Mouse (Mus musculus): ENCODE measurements at regions not wholly inside any gene's neighbourhood (a gene's known extent, or its start where the extent isn't known, plus 50 kb on each side); places are given as distances from the start of the nearest gene placed in this dataset.

GRCm38 (mm10) chr8:89664911-89665689 lies 621.1 kb upstream of the Sall1 start:
- WGBS: 91% methylated on average over 9 of the region's 9 CpGs

GRCm38 (mm10) chr8:89663859-89664258 lies 619.9 kb upstream of the Sall1 start:
- Histone ChIP-seq H3K27me3 (ENCODE audit: control insufficient read depth, insufficient read depth, low read length) (no peaks in the 10 kb centered on the region), H3K9ac (ENCODE audit: low read length) (no peak overlapping the region), H3K27ac (replicated peaks; ENCODE audit: low read depth, low read length) (no peak overlapping the region), H3K36me3 (ENCODE audit: control insufficient read depth, insufficient read depth, low read length) (no peaks in the 10 kb centered on the region), H3K4me1 (ENCODE audit: control insufficient read depth, insufficient read depth, low read length) (peaks cover 14% of the 10 kb centered on the region; the same call in 1 of the 2 replicates), H3K4me3 (ENCODE audit: low read depth, low read length) (no peak overlapping the region), H3K9me3 (ENCODE audit: control insufficient read depth, low read length) (no peaks in the 10 kb centered on the region), H3K4me2 (ENCODE audit: low read depth, severe bottlenecking) (no peak overlapping the region)
- DNase-seq (ENCODE audit: low spot score): no peak
- 48% methylated on average over 10 of the region's 10 CpGs for WGBS
- no peak for ATAC-seq (ENCODE audit: insufficient number of reproducible peaks, low FRiP score, low TSS enrichment, low read depth)

More at GRCm38 (mm10) chr8:89664911-89665689, 621.1 kb upstream of the Sall1 start:
- H3K27me3 ChIP-seq (ENCODE audit: control insufficient read depth, insufficient read depth, low read length): no peaks in the 10 kb centered on the region
- peaks cover 5% of the 10 kb centered on the region; the same call in 1 of the 2 replicates for H3K4me1 ChIP-seq (ENCODE audit: control insufficient read depth, insufficient read depth, low read length)
- no peak overlapping the region for H3K4me2 ChIP-seq (ENCODE audit: low read depth, severe bottlenecking)
- no peak overlapping the region for H3K9ac ChIP-seq (ENCODE audit: low read length)
- DNase-seq (ENCODE audit: low spot score): no peak
- ATAC-seq (ENCODE audit: insufficient number of reproducible peaks, low FRiP score, low TSS enrichment, low read depth): no peak
- no peak overlapping the region for H3K4me3 ChIP-seq (ENCODE audit: low read depth, low read length)
- H3K36me3 ChIP-seq (ENCODE audit: control insufficient read depth, insufficient read depth, low read length): no peaks in the 10 kb centered on the region
- H3K9me3 ChIP-seq (ENCODE audit: control insufficient read depth, low read length): no peaks in the 10 kb centered on the region
- H3K27ac ChIP-seq (replicated peaks; ENCODE audit: low read depth, low read length): no peak overlapping the region

- Histone ChIP-seq H3K4me3 (ENCODE audit: low read depth, low read length) (no peak overlapping the region), H3K4me2 (ENCODE audit: low read depth, severe bottlenecking) (peak overlapping the region; percentile 18; the same call in 1 of the 2 replicates), H3K4me1 (ENCODE audit: control insufficient read depth, insufficient read depth, low read length) (peaks cover 20% of the 10 kb centered on the region), H3K36me3 (ENCODE audit: control insufficient read depth, insufficient read depth, low read length) (no peaks in the 10 kb centered on the region), H3K27ac (replicated peaks; ENCODE audit: low read depth, low read length) (peak overlapping the region; percentile 38; the same call in 1 of the 2 replicates), H3K9me3 (ENCODE audit: control insufficient read depth, low read length) (no peaks in the 10 kb centered on the region), H3K27me3 (ENCODE audit: control insufficient read depth, insufficient read depth, low read length) (no peaks in the 10 kb centered on the region), H3K9ac (ENCODE audit: low read length) (no peak overlapping the region)
- ATAC-seq (ENCODE audit: insufficient number of reproducible peaks, low FRiP score, low TSS enrichment, low read depth) (no peak), DNase-seq (ENCODE audit: low spot score) (peak; percentile 49)
- 8% methylated on average over 14 of the region's 14 CpGs for WGBS
Measured at GRCm38 (mm10) chr8:89658998-89659944, 615.3 kb upstream of the Sall1 start.

- no peak for DNase-seq (ENCODE audit: low spot score)
- WGBS: 64% methylated on average over 14 of the region's 14 CpGs
Measured at GRCm38 (mm10) chr8:89655369-89655768, 611.4 kb upstream of the Sall1 start.

GRCm38 (mm10) chr8:89649207-89649890 lies 605.4 kb upstream of the Sall1 start:
- DNase-seq (ENCODE audit: low spot score) (no peak), ATAC-seq (ENCODE audit: insufficient number of reproducible peaks, low FRiP score, low TSS enrichment, low read depth) (no peak)
- Histone ChIP-seq H3K4me1 (ENCODE audit: control insufficient read depth, insufficient read depth, low read length) (no peaks in the 10 kb centered on the region), H3K9me3 (ENCODE audit: control insufficient read depth, low read length) (no peaks in the 10 kb centered on the region), H3K4me2 (ENCODE audit: low read depth, severe bottlenecking) (no peak overlapping the region), H3K27ac (replicated peaks; ENCODE audit: low read depth, low read length) (no peak overlapping the region), H3K27me3 (ENCODE audit: control insufficient read depth, insufficient read depth, low read length) (no peaks in the 10 kb centered on the region), H3K36me3 (ENCODE audit: control insufficient read depth, insufficient read depth, low read length) (no peaks in the 10 kb centered on the region), H3K9ac (ENCODE audit: low read length) (no peak overlapping the region), H3K4me3 (ENCODE audit: low read depth, low read length) (no peak overlapping the region)
- WGBS: 88% methylated on average over 5 of the region's 5 CpGs

More at GRCm38 (mm10) chr8:89655369-89655768, 611.4 kb upstream of the Sall1 start:
- peak overlapping the region; percentile 48 for H3K27ac ChIP-seq (replicated peaks; ENCODE audit: low read depth, low read length)
- peaks cover 16% of the 10 kb centered on the region for H3K4me1 ChIP-seq (ENCODE audit: control insufficient read depth, insufficient read depth, low read length)
- no peak overlapping the region for H3K9ac ChIP-seq (ENCODE audit: low read length)
- H3K9me3 ChIP-seq (ENCODE audit: control insufficient read depth, low read length): no peaks in the 10 kb centered on the region
- ATAC-seq (ENCODE audit: insufficient number of reproducible peaks, low FRiP score, low TSS enrichment, low read depth): no peak
- no peaks in the 10 kb centered on the region for H3K36me3 ChIP-seq (ENCODE audit: control insufficient read depth, insufficient read depth, low read length)
- no peak overlapping the region for H3K4me3 ChIP-seq (ENCODE audit: low read depth, low read length)
- H3K27me3 ChIP-seq (ENCODE audit: control insufficient read depth, insufficient read depth, low read length): no peaks in the 10 kb centered on the region
- no peak overlapping the region for H3K4me2 ChIP-seq (ENCODE audit: low read depth, severe bottlenecking)

- 79% methylated on average over 5 of the region's 5 CpGs for WGBS
- ATAC-seq (ENCODE audit: insufficient number of reproducible peaks, low FRiP score, low TSS enrichment, low read depth) (no peak), DNase-seq (ENCODE audit: low spot score) (no peak)
- Histone ChIP-seq H3K4me2 (ENCODE audit: low read depth, severe bottlenecking) (no peak overlapping the region), H3K4me3 (ENCODE audit: low read depth, low read length) (no peak overlapping the region), H3K9ac (ENCODE audit: low read length) (no peak overlapping the region), H3K4me1 (ENCODE audit: control insufficient read depth, insufficient read depth, low read length) (no peaks in the 10 kb centered on the region), H3K9me3 (ENCODE audit: control insufficient read depth, low read length) (no peaks in the 10 kb centered on the region), H3K27me3 (ENCODE audit: control insufficient read depth, insufficient read depth, low read length) (no peaks in the 10 kb centered on the region), H3K36me3 (ENCODE audit: control insufficient read depth, insufficient read depth, low read length) (no peaks in the 10 kb centered on the region), H3K27ac (replicated peaks; ENCODE audit: low read depth, low read length) (no peak overlapping the region)
Measured at GRCm38 (mm10) chr8:89646946-89647345, 603.0 kb upstream of the Sall1 start.

GRCm38 (mm10) chr8:89641339-89641738 lies 597.4 kb upstream of the Sall1 start:
- Histone ChIP-seq H3K27me3 (ENCODE audit: control insufficient read depth, insufficient read depth, low read length) (no peaks in the 10 kb centered on the region), H3K4me1 (ENCODE audit: control insufficient read depth, insufficient read depth, low read length) (no peaks in the 10 kb centered on the region), H3K27ac (replicated peaks; ENCODE audit: low read depth, low read length) (no peak overlapping the region), H3K4me2 (ENCODE audit: low read depth, severe bottlenecking) (no peak overlapping the region), H3K9me3 (ENCODE audit: control insufficient read depth, low read length) (no peaks in the 10 kb centered on the region), H3K36me3 (ENCODE audit: control insufficient read depth, insufficient read depth, low read length) (no peaks in the 10 kb centered on the region), H3K9ac (ENCODE audit: low read length) (no peak overlapping the region), H3K4me3 (ENCODE audit: low read depth, low read length) (no peak overlapping the region)
- ATAC-seq (ENCODE audit: insufficient number of reproducible peaks, low FRiP score, low TSS enrichment, low read depth): no peak
- DNase-seq (ENCODE audit: low spot score): no peak
- 65% methylated on average over 5 of the region's 5 CpGs for WGBS

- ATAC-seq (ENCODE audit: insufficient number of reproducible peaks, low FRiP score, low TSS enrichment, low read depth) (no peak), DNase-seq (ENCODE audit: low spot score) (no peak)
- H3K4me1 ChIP-seq (ENCODE audit: control insufficient read depth, insufficient read depth, low read length): no peaks in the 10 kb centered on the region
- H3K4me3 ChIP-seq (ENCODE audit: low read depth, low read length): no peak overlapping the region
- no peaks in the 10 kb centered on the region for H3K9me3 ChIP-seq (ENCODE audit: control insufficient read depth, low read length)
- 91% methylated on average over 2 of the region's 2 CpGs for WGBS
- H3K9ac ChIP-seq (ENCODE audit: low read length): no peak overlapping the region
- H3K36me3 ChIP-seq (ENCODE audit: control insufficient read depth, insufficient read depth, low read length): no peaks in the 10 kb centered on the region
- H3K27ac ChIP-seq (replicated peaks; ENCODE audit: low read depth, low read length): no peak overlapping the region
- H3K27me3 ChIP-seq (ENCODE audit: control insufficient read depth, insufficient read depth, low read length): no peaks in the 10 kb centered on the region
- no peak overlapping the region for H3K4me2 ChIP-seq (ENCODE audit: low read depth, severe bottlenecking)
Measured at GRCm38 (mm10) chr8:89634864-89635263, 590.9 kb upstream of the Sall1 start.
